Mouse (Mus musculus): ENCODE measurements around the gene Kras. TPM values are rescaled to one million over a fixed set of nuclear protein-coding genes. Genes with fewer than 3 reads are reported as not detected.

Kras gene
- polyA plus RNA-seq, 1 experiment = 45.5 TPM

GRCm38 (mm10) chr6:145250820-145251219 lies 781 bp upstream of the Kras start:
- H3K4me3 ChIP-seq (ENCODE audit: insufficient read depth, low read length) = peak overlapping the region; percentile 90
- H3K27ac ChIP-seq (ENCODE audit: insufficient read depth, low read length) = no peak overlapping the region
- peaks cover 5% of the 10 kb centered on the region for H3K4me1 ChIP-seq (ENCODE audit: control insufficient read depth, insufficient read depth, low read length)
- TF ChIP-seq CTCF (IDR thresholded peaks at IDR 0.05; ENCODE audit: extremely low read depth, insufficient read depth, low read length) (no peak), POLR2A (IDR thresholded peaks at IDR 0.05; ENCODE audit: extremely low read depth, insufficient read depth, low read length) (no peak)

- Histone ChIP-seq H3K27ac (ENCODE audit: insufficient read depth, low read length) (peak overlapping the region; percentile 88; the same call in 1 of the 2 replicates), H3K4me1 (ENCODE audit: control insufficient read depth, insufficient read depth, low read length) (peaks cover 5% of the 10 kb centered on the region)
- TF ChIP-seq POLR2A (IDR thresholded peaks at IDR 0.05; ENCODE audit: extremely low read depth, insufficient read depth, low read length) (no peak), CTCF (IDR thresholded peaks at IDR 0.05; ENCODE audit: extremely low read depth, insufficient read depth, low read length) (no peak)
Observed at GRCm38 (mm10) chr6:145249291-145250184, 501 bp downstream of the Kras start.

GRCm38 (mm10) chr6:145247886-145248285 lies 2.2 kb downstream of the Kras start:
- TF ChIP-seq CTCF (IDR thresholded peaks at IDR 0.05; ENCODE audit: extremely low read depth, insufficient read depth, low read length) (no peak), POLR2A (IDR thresholded peaks at IDR 0.05; ENCODE audit: extremely low read depth, insufficient read depth, low read length) (no peak)
- Histone ChIP-seq H3K27ac (ENCODE audit: insufficient read depth, low read length) (no peak overlapping the region), H3K4me1 (ENCODE audit: control insufficient read depth, insufficient read depth, low read length) (peaks cover 5% of the 10 kb centered on the region), H3K4me3 (ENCODE audit: insufficient read depth, low read length) (no peak overlapping the region; the same call in 1 of the 2 replicates)

More at GRCm38 (mm10) chr6:145249291-145250184, 501 bp downstream of the Kras start:
- H3K4me3 ChIP-seq (ENCODE audit: insufficient read depth, low read length) = peak overlapping the region; percentile 90

- Histone ChIP-seq H3K27ac (ENCODE audit: insufficient read depth, low read length) (no peak overlapping the region), H3K4me1 (ENCODE audit: control insufficient read depth, insufficient read depth, low read length) (peaks cover 5% of the 10 kb centered on the region), H3K4me3 (ENCODE audit: insufficient read depth, low read length) (no peak overlapping the region)
- TF ChIP-seq POLR2A (IDR thresholded peaks at IDR 0.05; ENCODE audit: extremely low read depth, insufficient read depth, low read length) = no peak
- TF ChIP-seq CTCF (IDR thresholded peaks at IDR 0.05; ENCODE audit: extremely low read depth, insufficient read depth, low read length) = no peak
Observed at GRCm38 (mm10) chr6:145246841-145247240, 3.2 kb downstream of the Kras start.

GRCm38 (mm10) chr6:145242521-145242920 lies 7.5 kb downstream of the Kras start:
- no peak overlapping the region for H3K27ac ChIP-seq (ENCODE audit: insufficient read depth, low read length)
- H3K4me1 ChIP-seq (ENCODE audit: control insufficient read depth, insufficient read depth, low read length) = no peaks in the 10 kb centered on the region
- H3K4me3 ChIP-seq (ENCODE audit: insufficient read depth, low read length) = no peak overlapping the region
- no peak for TF ChIP-seq CTCF (IDR thresholded peaks at IDR 0.05; ENCODE audit: extremely low read depth, insufficient read depth, low read length)
- TF ChIP-seq POLR2A (IDR thresholded peaks at IDR 0.05; ENCODE audit: extremely low read depth, insufficient read depth, low read length) = no peak

- no peaks in the 10 kb centered on the region for H3K4me1 ChIP-seq (ENCODE audit: control insufficient read depth, insufficient read depth, low read length)
- TF ChIP-seq CTCF (IDR thresholded peaks at IDR 0.05; ENCODE audit: extremely low read depth, insufficient read depth, low read length) (no peak), POLR2A (IDR thresholded peaks at IDR 0.05; ENCODE audit: extremely low read depth, insufficient read depth, low read length) (no peak)
- H3K4me3 ChIP-seq (ENCODE audit: insufficient read depth, low read length) = no peak overlapping the region
- H3K27ac ChIP-seq (ENCODE audit: insufficient read depth, low read length) = no peak overlapping the region
Observed at GRCm38 (mm10) chr6:145240285-145240684, 9.8 kb downstream of the Kras start.

- no peak for TF ChIP-seq CTCF (IDR thresholded peaks at IDR 0.05; ENCODE audit: extremely low read depth, insufficient read depth, low read length)
- TF ChIP-seq POLR2A (IDR thresholded peaks at IDR 0.05; ENCODE audit: extremely low read depth, insufficient read depth, low read length) = no peak
- no peak overlapping the region for H3K27ac ChIP-seq (ENCODE audit: insufficient read depth, low read length)
- H3K4me3 ChIP-seq (ENCODE audit: insufficient read depth, low read length) = no peak overlapping the region
- H3K4me1 ChIP-seq (ENCODE audit: control insufficient read depth, insufficient read depth, low read length) = no peaks in the 10 kb centered on the region
Observed at GRCm38 (mm10) chr6:145237148-145237547, 12.9 kb downstream of the Kras start.

- no peaks in the 10 kb centered on the region for H3K4me1 ChIP-seq (ENCODE audit: control insufficient read depth, insufficient read depth, low read length)
Observed at GRCm38 (mm10) chr6:145235367-145235766, 14.7 kb downstream of the Kras start.

GRCm38 (mm10) chr6:145234391-145234790 lies 15.6 kb downstream of the Kras start:
- Histone ChIP-seq H3K4me3 (ENCODE audit: insufficient read depth, low read length) (no peak overlapping the region), H3K27ac (ENCODE audit: insufficient read depth, low read length) (no peak overlapping the region), H3K4me1 (ENCODE audit: control insufficient read depth, insufficient read depth, low read length) (no peaks in the 10 kb centered on the region)
- TF ChIP-seq CTCF (IDR thresholded peaks at IDR 0.05; ENCODE audit: extremely low read depth, insufficient read depth, low read length) (no peak), POLR2A (IDR thresholded peaks at IDR 0.05; ENCODE audit: extremely low read depth, insufficient read depth, low read length) (no peak)

More at GRCm38 (mm10) chr6:145235367-145235766, 14.7 kb downstream of the Kras start:
- TF ChIP-seq CTCF (IDR thresholded peaks at IDR 0.05; ENCODE audit: extremely low read depth, insufficient read depth, low read length) (no peak), POLR2A (IDR thresholded peaks at IDR 0.05; ENCODE audit: extremely low read depth, insufficient read depth, low read length) (no peak)
- Histone ChIP-seq H3K4me3 (ENCODE audit: insufficient read depth, low read length) (no peak overlapping the region), H3K27ac (ENCODE audit: insufficient read depth, low read length) (no peak overlapping the region)

- no peak overlapping the region for H3K27ac ChIP-seq (ENCODE audit: insufficient read depth, low read length)
- TF ChIP-seq POLR2A (IDR thresholded peaks at IDR 0.05; ENCODE audit: extremely low read depth, insufficient read depth, low read length) (no peak), CTCF (IDR thresholded peaks at IDR 0.05; ENCODE audit: extremely low read depth, insufficient read depth, low read length) (no peak)
- no peaks in the 10 kb centered on the region for H3K4me1 ChIP-seq (ENCODE audit: control insufficient read depth, insufficient read depth, low read length)
- H3K4me3 ChIP-seq (ENCODE audit: insufficient read depth, low read length) = no peak overlapping the region
Observed at GRCm38 (mm10) chr6:145226296-145226695, 23.7 kb downstream of the Kras start.
